Mouse (Mus musculus) layer of hippocampus, postnatal 10 days (tissue): ENCODE measurements around the gene Usp10. TPM values are rescaled to one million over a fixed set of nuclear protein-coding genes. Genes with fewer than 3 reads are reported as not detected.

ENCODE experiments used
- DNase-seq, 2 experiments: peaks; one replicate each; pipeline ENCODE4 v3.0.0; 2021; ENCODE audit warnings: low spot score in 2 of 2
- long read RNA-seq: library from polyadenylated mRNA; stranded (forward); transcript quantifications from one replicate; pipeline ENCODE4 v2.0.0, GENCODE M21; 2023
- total RNA-seq, 2 experiments: library from RNA; stranded (reverse); gene quantifications; 2 replicates each; pipeline ENCODE4 v1.2.3; 2021

Gene Usp10
- total RNA-seq, result 100 to 1,000 TPM in 1 of 2 experiments, 10 to 100 TPM in 1; 94.9 to 104 TPM
- long read RNA-seq, transcript Usp10-202 (14 exons, 3,274 nt), result major isoform, 14 of 43 reads
- long read RNA-seq, transcript Usp10-210 (14 exons, 3,726 nt), result minor isoform, 11 of 43 reads
- long read RNA-seq, partial matches to known transcripts, result 15 of 43 reads
- long read RNA-seq, other reads (novel, unspliced or antisense), result 2 of 43 reads

GRCm38 (mm10) chr8:119909944-119910546, at the start of gene Usp10:
Usp10 (plus strand) TSS chr8:119910360.
- DNase-seq, result no peak

- DNase-seq, result peak; percentile 96 to 98
Measured at GRCm38 (mm10) chr8:119861706-119862389, 48.3 kb upstream of the Usp10 start, which contains the start of gene Klhl36. Klhl36 (plus strand) TSS chr8:119862266.

- DNase-seq, result no peak
Measured at GRCm38 (mm10) chr8:119862390-119862734, 47.8 kb upstream of the Usp10 start.

GRCm38 (mm10) chr8:119862749-119863148, 47.4 kb upstream of the Usp10 start:
- no peak for DNase-seq

- DNase-seq, result no peak
Measured at GRCm38 (mm10) chr8:119869616-119870015, 40.5 kb upstream of the Usp10 start.

- no peak for DNase-seq
Measured at GRCm38 (mm10) chr8:119873181-119873580, 37.0 kb upstream of the Usp10 start.

GRCm38 (mm10) chr8:119881301-119881700, 28.9 kb upstream of the Usp10 start:
- DNase-seq, result no peak

GRCm38 (mm10) chr8:119881917-119882316, 28.2 kb upstream of the Usp10 start:
- no peak for DNase-seq

GRCm38 (mm10) chr8:119883281-119883680, 26.9 kb upstream of the Usp10 start:
- no peak for DNase-seq

- peak; percentile 10 to 27 for DNase-seq
Measured at GRCm38 (mm10) chr8:119885612-119886011, 24.5 kb upstream of the Usp10 start.

GRCm38 (mm10) chr8:119887130-119887529, 23.0 kb upstream of the Usp10 start:
- peak; percentile 32 to 42 for DNase-seq

- no peak for DNase-seq
Measured at GRCm38 (mm10) chr8:119888012-119888411, 22.1 kb upstream of the Usp10 start.

GRCm38 (mm10) chr8:119897069-119897468, 13.1 kb upstream of the Usp10 start:
- no peak for DNase-seq

- no peak for DNase-seq
Measured at GRCm38 (mm10) chr8:119897933-119898332, 12.2 kb upstream of the Usp10 start.

GRCm38 (mm10) chr8:119901349-119901748, 8.8 kb upstream of the Usp10 start:
- no peak for DNase-seq

- DNase-seq, result no peak
Measured at GRCm38 (mm10) chr8:119901952-119902351, 8.2 kb upstream of the Usp10 start.

GRCm38 (mm10) chr8:119904323-119904911, 5.7 kb upstream of the Usp10 start:
- DNase-seq, result no peak

GRCm38 (mm10) chr8:119910547-119911257, 542 bp downstream of the Usp10 start, which contains the start of gene Gm20388:
Gm20388 (plus strand) TSS chr8:119910841.
- peak; percentile 96 to 98 for DNase-seq

- no peak for DNase-seq
Measured at GRCm38 (mm10) chr8:119911258-119911962, 1.2 kb downstream of the Usp10 start.

- no peak for DNase-seq
Measured at GRCm38 (mm10) chr8:119912643-119913042, 2.5 kb downstream of the Usp10 start.

GRCm38 (mm10) chr8:119913181-119913580, 3.0 kb downstream of the Usp10 start:
- DNase-seq, result no peak
